Mouse (Mus musculus) left cerebral cortex, adult 8-10 months (tissue): ENCODE results near the gene Gm17019. TPM values are rescaled to one million over a fixed set of nuclear protein-coding genes. Genes with fewer than 3 reads are reported as not detected.
"Not testable (repeated sequence)": the region's sequence is repeated elsewhere in the genome, so short reads cannot be mapped to it uniquely, and the experiment has no call there.

Experiments used
- DNase-seq, 2 experiments: peaks; one replicate each; pipeline ENCODE4 v3.0.0; 2022; ENCODE audit warnings: low spot score in 2 of 2
- total RNA-seq, 4 experiments: library from RNA; stranded (reverse); gene quantifications; 2 replicates each; pipeline ENCODE4 v1.2.4; 2022

Gm17019 gene
- total RNA-seq, 4 experiments from 2014 or later, result not detected

DNA sequence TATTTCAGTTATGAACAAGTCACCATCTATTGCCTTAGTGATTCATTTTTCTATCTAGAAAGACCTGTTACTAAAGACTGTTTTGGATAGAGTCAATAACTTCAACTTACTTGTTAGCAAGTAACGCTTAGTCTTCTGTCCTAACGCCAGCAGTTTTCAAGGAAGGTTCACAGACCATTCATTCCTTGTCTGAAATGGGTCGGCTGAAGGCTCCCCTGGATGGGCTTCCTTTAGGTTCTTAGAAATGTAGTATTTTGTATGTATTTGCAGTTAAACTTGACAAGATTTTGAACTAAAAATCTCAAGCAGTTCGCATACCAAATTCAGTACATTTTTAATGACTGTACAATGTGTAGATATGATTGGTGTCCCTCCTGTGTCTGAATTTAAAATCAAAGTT lies 35.2 kb downstream of the Gm17019 start:
- not testable (repeated sequence) for DNase-seq

DNA sequence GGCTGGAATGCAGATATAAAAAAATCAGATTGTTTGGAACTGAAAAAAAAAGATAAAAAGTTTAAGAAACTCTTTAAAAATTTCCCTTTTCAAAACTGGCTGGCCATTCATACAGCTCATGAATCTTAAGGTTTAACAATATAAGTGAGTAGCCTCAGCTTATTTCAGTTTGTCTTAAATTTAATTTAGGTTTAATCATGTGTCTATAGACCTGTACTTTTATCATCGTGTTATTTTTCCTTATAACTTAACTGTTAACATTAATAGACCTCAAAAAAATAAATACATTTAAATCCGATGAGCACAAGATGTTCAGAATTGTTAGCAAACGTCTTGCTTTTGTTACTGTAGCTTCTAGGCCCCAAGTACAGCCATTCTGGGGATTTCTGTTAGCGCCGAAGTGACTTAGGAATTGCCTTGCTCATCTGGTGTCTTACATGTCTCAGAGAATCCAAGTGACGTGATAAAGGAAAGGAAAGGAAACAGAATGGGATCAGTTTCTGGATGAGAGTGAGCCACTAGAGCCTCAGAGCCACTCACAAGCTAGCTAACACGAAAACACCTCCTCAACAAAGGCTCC lies 36.0 kb downstream of the Gm17019 start:
- not testable (repeated sequence) for DNase-seq

DNA sequence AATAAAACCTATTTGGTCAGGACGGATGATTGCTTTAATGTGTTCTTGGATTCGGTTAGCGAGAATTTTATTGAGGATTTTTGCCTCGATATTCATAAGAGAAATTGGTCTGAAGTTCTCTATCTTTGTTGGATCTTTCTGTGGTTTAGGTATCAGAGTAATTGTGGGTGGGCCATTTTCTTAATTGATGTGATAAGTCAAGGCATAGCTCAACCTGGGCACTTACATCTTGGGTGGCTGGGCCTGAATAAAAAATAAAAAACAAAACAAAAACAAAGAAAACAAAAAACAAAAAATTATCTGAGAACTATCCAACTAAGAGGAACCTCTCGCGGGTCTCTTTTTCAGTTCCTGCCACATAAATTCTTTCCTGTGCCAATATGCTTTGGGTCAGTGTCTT lies 38.7 kb downstream of the Gm17019 start:
- not testable (repeated sequence) for DNase-seq

DNA sequence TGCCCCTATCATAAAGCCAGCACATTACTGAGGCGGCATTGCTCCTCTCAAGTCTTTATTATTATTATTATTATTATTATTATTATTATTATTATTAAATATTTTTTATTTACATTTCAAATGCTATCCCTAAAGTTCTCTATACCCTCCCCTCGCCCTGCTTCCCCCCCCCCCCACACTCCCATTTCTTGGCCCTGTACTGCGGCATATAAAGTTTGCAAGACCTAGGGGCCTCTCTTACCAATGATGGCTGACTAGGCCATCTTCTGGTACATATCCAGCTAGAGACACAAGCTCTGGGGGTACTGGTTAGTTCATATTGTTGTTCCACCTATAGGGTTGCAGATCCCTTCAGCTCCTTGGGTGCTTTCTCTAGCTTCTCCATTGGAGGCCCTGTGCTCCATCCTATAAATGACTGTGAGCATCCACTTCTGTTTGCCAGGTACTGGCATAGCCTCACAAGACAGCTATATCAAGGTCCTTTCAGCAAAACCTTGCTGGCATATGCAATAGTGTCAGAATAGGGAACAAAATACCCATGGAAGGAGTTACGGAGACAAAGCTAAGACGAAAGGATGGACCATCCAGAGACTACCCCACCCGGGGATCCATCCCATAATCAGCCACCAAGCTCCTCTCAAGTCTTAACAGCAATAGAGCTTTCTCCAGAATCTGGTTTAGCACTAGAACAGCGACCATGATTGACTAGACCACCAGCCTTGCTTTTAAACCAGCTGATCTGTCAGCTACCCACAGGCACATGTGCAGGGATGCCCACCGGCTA lies 42.2 kb downstream of the Gm17019 start:
- DNase-seq, result not testable (repeated sequence)

DNA sequence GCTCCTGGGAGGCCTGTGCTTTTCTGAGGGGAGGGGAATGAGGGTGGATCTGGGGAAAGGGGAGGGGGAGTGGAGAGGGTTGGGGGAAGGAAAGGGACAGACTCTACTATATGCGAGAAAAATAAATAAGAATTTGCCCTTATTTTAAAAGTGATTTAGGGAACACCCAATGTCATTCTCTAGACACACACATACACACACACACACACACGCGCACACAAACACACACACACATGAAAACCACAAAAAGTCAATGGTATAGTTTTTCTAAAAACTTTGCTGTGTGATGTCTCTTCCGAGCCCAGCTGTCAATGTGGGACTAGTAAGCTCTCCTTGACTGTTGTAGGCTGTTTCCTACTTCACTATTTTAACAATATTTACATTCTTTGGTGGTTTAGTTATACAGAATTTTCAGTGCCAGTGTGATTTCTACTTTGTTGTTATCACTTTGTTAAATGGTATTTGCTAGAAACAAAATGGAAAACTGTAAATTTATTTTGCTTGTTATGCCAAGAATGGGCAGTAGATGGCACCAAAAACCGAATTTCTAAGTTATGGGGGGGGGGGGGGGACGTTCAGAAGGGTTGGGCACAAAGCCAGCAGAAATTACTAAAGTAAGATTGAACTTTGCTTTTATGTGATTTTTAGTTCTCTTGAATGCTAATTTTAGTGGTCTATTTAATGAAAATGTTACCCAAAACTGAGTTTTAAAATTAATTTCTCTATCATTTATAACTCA lies 46.0 kb downstream of the Gm17019 start:
- DNase-seq, result not testable (repeated sequence)

Other genes starting within 250 kb of the Gm17019 start
- gene Gm9758, start 118.1 kb downstream of the Gm17019 start, total RNA-seq, result not detected
- gene Speer4e, start 94.6 kb downstream of the Gm17019 start, total RNA-seq, result not detected
- gene Gm10354, start 54.1 kb downstream of the Gm17019 start, total RNA-seq, result not detected